Mouse (Mus musculus): Measurements from ENCODE around the gene Ybx2. TPM values are rescaled to one million over a fixed set of nuclear protein-coding genes. Genes with fewer than 3 reads are reported as not detected.

The Ybx2 gene
- polyA plus RNA-seq (2011; ENCODE audit: insufficient read depth, insufficient read length, low read depth, missing spikeins): 55.2 and 57.2 TPM in 2 replicates

- no peak for TF ChIP-seq POLR2A (IDR thresholded peaks at IDR 0.05; ENCODE audit: insufficient read depth, low read length)
- no peak for TF ChIP-seq CTCF (IDR thresholded peaks at IDR 0.05; ENCODE audit: low read depth, low read length)
- H3K4me1 ChIP-seq (ENCODE audit: control insufficient read depth, insufficient read depth, low read length): peaks cover 9% of the 10 kb centered on the region
- H3K36me3 ChIP-seq (ENCODE audit: control insufficient read depth, insufficient read depth, low read length, poor library complexity, severe bottlenecking): no peaks in the 10 kb centered on the region; the same call in 1 of the 2 replicates
- H3K27me3 ChIP-seq (ENCODE audit: control insufficient read depth, insufficient read depth, low read length, poor library complexity, severe bottlenecking): no peaks in the 10 kb centered on the region
- H3K27ac ChIP-seq (ENCODE audit: insufficient read depth, low read length): no peak within 1 kb of the TSS
- H3K4me3 ChIP-seq (ENCODE audit: low read depth, low read length): peak within 1 kb of the TSS; percentile 69
- peak within 1 kb of the TSS; percentile 94 for H3K9ac ChIP-seq (ENCODE audit: low read depth, poor library complexity, severe bottlenecking)
- no peaks in the 10 kb centered on the region for H3K9me3 ChIP-seq (replicated peaks; ENCODE audit: control insufficient read depth, insufficient read depth, low read length, poor library complexity, severe bottlenecking)
Measured at GRCm38 (mm10) chr11:69935137-69935879, at the start of gene Ybx2. Ybx2 (plus strand) TSS chr11:69935796.

GRCm38 (mm10) chr11:69886907-69887635, 48.5 kb upstream of the Ybx2 start:
- Histone ChIP-seq H3K27me3 (ENCODE audit: control insufficient read depth, insufficient read depth, low read length, poor library complexity, severe bottlenecking) (no peaks in the 10 kb centered on the region), H3K9me3 (replicated peaks; ENCODE audit: control insufficient read depth, insufficient read depth, low read length, poor library complexity, severe bottlenecking) (no peaks in the 10 kb centered on the region), H3K27ac (ENCODE audit: insufficient read depth, low read length) (no peak overlapping the region), H3K36me3 (ENCODE audit: control insufficient read depth, insufficient read depth, low read length, poor library complexity, severe bottlenecking) (no peaks in the 10 kb centered on the region), H3K4me1 (ENCODE audit: control insufficient read depth, insufficient read depth, low read length) (no peaks in the 10 kb centered on the region), H3K9ac (ENCODE audit: low read depth, poor library complexity, severe bottlenecking) (no peak overlapping the region), H3K4me3 (ENCODE audit: low read depth, low read length) (no peak overlapping the region)
- TF ChIP-seq CTCF (IDR thresholded peaks at IDR 0.05; ENCODE audit: low read depth, low read length) (peak; percentile 60), EP300 (IDR thresholded peaks at IDR 0.05; ENCODE audit: insufficient read depth, low read depth, low read length) (no peak)

GRCm38 (mm10) chr11:69891482-69891881, 44.1 kb upstream of the Ybx2 start:
- Histone ChIP-seq H3K4me1 (ENCODE audit: control insufficient read depth, insufficient read depth, low read length) (peaks cover 3% of the 10 kb centered on the region), H3K27ac (ENCODE audit: insufficient read depth, low read length) (no peak overlapping the region), H3K27me3 (ENCODE audit: control insufficient read depth, insufficient read depth, low read length, poor library complexity, severe bottlenecking) (no peaks in the 10 kb centered on the region), H3K9me3 (replicated peaks; ENCODE audit: control insufficient read depth, insufficient read depth, low read length, poor library complexity, severe bottlenecking) (no peaks in the 10 kb centered on the region), H3K4me3 (ENCODE audit: low read depth, low read length) (no peak overlapping the region), H3K9ac (ENCODE audit: low read depth, poor library complexity, severe bottlenecking) (no peak overlapping the region), H3K36me3 (ENCODE audit: control insufficient read depth, insufficient read depth, low read length, poor library complexity, severe bottlenecking) (no peaks in the 10 kb centered on the region)
- no peak for TF ChIP-seq CTCF (IDR thresholded peaks at IDR 0.05; ENCODE audit: low read depth, low read length)
- no peak for TF ChIP-seq POLR2A (IDR thresholded peaks at IDR 0.05; ENCODE audit: insufficient read depth, low read length)
- TF ChIP-seq EP300 (IDR thresholded peaks at IDR 0.05; ENCODE audit: insufficient read depth, low read depth, low read length): no peak

- no peak for TF ChIP-seq EP300 (IDR thresholded peaks at IDR 0.05; ENCODE audit: insufficient read depth, low read depth, low read length)
- TF ChIP-seq POLR2A (IDR thresholded peaks at IDR 0.05; ENCODE audit: insufficient read depth, low read length): no peak
- TF ChIP-seq CTCF (IDR thresholded peaks at IDR 0.05; ENCODE audit: low read depth, low read length): no peak
- no peak overlapping the region for H3K27ac ChIP-seq (ENCODE audit: insufficient read depth, low read length)
- H3K4me3 ChIP-seq (ENCODE audit: low read depth, low read length): no peak overlapping the region
- no peaks in the 10 kb centered on the region for H3K36me3 ChIP-seq (ENCODE audit: control insufficient read depth, insufficient read depth, low read length, poor library complexity, severe bottlenecking)
- no peaks in the 10 kb centered on the region for H3K9me3 ChIP-seq (replicated peaks; ENCODE audit: control insufficient read depth, insufficient read depth, low read length, poor library complexity, severe bottlenecking)
- H3K27me3 ChIP-seq (ENCODE audit: control insufficient read depth, insufficient read depth, low read length, poor library complexity, severe bottlenecking): no peaks in the 10 kb centered on the region
- peaks cover 3% of the 10 kb centered on the region for H3K4me1 ChIP-seq (ENCODE audit: control insufficient read depth, insufficient read depth, low read length)
- peak overlapping the region; percentile 52; the same call in 1 of the 2 replicates for H3K9ac ChIP-seq (ENCODE audit: low read depth, poor library complexity, severe bottlenecking)
Measured at GRCm38 (mm10) chr11:69894671-69895070, 40.9 kb upstream of the Ybx2 start.

GRCm38 (mm10) chr11:69895291-69895690, 40.3 kb upstream of the Ybx2 start, which contains the start of gene Acap1:
Acap1 (minus strand) TSS chr11:69895539.
- no peak within 1 kb of the TSS for H3K4me3 ChIP-seq (ENCODE audit: low read depth, low read length)
- H3K36me3 ChIP-seq (ENCODE audit: control insufficient read depth, insufficient read depth, low read length, poor library complexity, severe bottlenecking): no peaks in the 10 kb centered on the region
- peak within 1 kb of the TSS; percentile 52 for H3K9ac ChIP-seq (ENCODE audit: low read depth, poor library complexity, severe bottlenecking)
- no peak for TF ChIP-seq EP300 (IDR thresholded peaks at IDR 0.05; ENCODE audit: insufficient read depth, low read depth, low read length)
- no peak for TF ChIP-seq POLR2A (IDR thresholded peaks at IDR 0.05; ENCODE audit: insufficient read depth, low read length)
- no peak for TF ChIP-seq CTCF (IDR thresholded peaks at IDR 0.05; ENCODE audit: low read depth, low read length)
- no peaks in the 10 kb centered on the region for H3K27me3 ChIP-seq (ENCODE audit: control insufficient read depth, insufficient read depth, low read length, poor library complexity, severe bottlenecking)
- no peaks in the 10 kb centered on the region for H3K9me3 ChIP-seq (replicated peaks; ENCODE audit: control insufficient read depth, insufficient read depth, low read length, poor library complexity, severe bottlenecking)
- no peak within 1 kb of the TSS for H3K27ac ChIP-seq (ENCODE audit: insufficient read depth, low read length)
- H3K4me1 ChIP-seq (ENCODE audit: control insufficient read depth, insufficient read depth, low read length): peaks cover 3% of the 10 kb centered on the region

- peak overlapping the region; percentile 69 for H3K9ac ChIP-seq (ENCODE audit: low read depth, poor library complexity, severe bottlenecking)
- no peaks in the 10 kb centered on the region for H3K9me3 ChIP-seq (replicated peaks; ENCODE audit: control insufficient read depth, insufficient read depth, low read length, poor library complexity, severe bottlenecking)
- TF ChIP-seq EP300 (IDR thresholded peaks at IDR 0.05; ENCODE audit: insufficient read depth, low read depth, low read length) (no peak), CTCF (IDR thresholded peaks at IDR 0.05; ENCODE audit: low read depth, low read length) (no peak), POLR2A (IDR thresholded peaks at IDR 0.05; ENCODE audit: insufficient read depth, low read length) (no peak)
- H3K27me3 ChIP-seq (ENCODE audit: control insufficient read depth, insufficient read depth, low read length, poor library complexity, severe bottlenecking): no peaks in the 10 kb centered on the region
- H3K4me1 ChIP-seq (ENCODE audit: control insufficient read depth, insufficient read depth, low read length): no peaks in the 10 kb centered on the region
- H3K36me3 ChIP-seq (ENCODE audit: control insufficient read depth, insufficient read depth, low read length, poor library complexity, severe bottlenecking): peaks cover 7% of the 10 kb centered on the region; the same call in 1 of the 2 replicates
- H3K4me3 ChIP-seq (ENCODE audit: low read depth, low read length): peak overlapping the region; percentile 11; the same call in 1 of the 2 replicates
- H3K27ac ChIP-seq (ENCODE audit: insufficient read depth, low read length): no peak overlapping the region
Measured at GRCm38 (mm10) chr11:69899870-69900269, 35.7 kb upstream of the Ybx2 start.

Data from ES-Bruce4 (cell line).